Mouse (Mus musculus) ES-E14 (cell line): ENCODE measurements at regions not wholly inside any gene's neighbourhood (a gene's known extent, or its start where the extent isn't known, plus 50 kb on each side); places are given as distances from the start of the nearest gene placed in this dataset.

Experiments used
- CHD2 ChIP-seq: IDR thresholded peaks from 2 replicates; pipeline ENCODE4 v1.6.1; 2014; ENCODE audit warnings: mild to moderate bottlenecking, low read depth, low read length, inconsistent platforms
- HCFC1 ChIP-seq: IDR thresholded peaks from 2 replicates; pipeline ENCODE4 v1.6.1; 2012; ENCODE audit warnings: low read length, inconsistent platforms, borderline replicate concordance; ENCODE audit not compliant: insufficient read depth
- MAFK ChIP-seq: IDR thresholded peaks from 2 replicates; pipeline ENCODE4 v1.6.1; 2014; ENCODE audit warnings: mild to moderate bottlenecking, low read depth, low read length, inconsistent platforms; ENCODE audit not compliant: insufficient read depth
- ZC3H11A ChIP-seq: IDR thresholded peaks from 2 replicates; pipeline ENCODE4 v1.6.1; 2012; ENCODE audit warnings: low read depth, mild to moderate bottlenecking, inconsistent platforms, low read length, borderline replicate concordance

DNA sequence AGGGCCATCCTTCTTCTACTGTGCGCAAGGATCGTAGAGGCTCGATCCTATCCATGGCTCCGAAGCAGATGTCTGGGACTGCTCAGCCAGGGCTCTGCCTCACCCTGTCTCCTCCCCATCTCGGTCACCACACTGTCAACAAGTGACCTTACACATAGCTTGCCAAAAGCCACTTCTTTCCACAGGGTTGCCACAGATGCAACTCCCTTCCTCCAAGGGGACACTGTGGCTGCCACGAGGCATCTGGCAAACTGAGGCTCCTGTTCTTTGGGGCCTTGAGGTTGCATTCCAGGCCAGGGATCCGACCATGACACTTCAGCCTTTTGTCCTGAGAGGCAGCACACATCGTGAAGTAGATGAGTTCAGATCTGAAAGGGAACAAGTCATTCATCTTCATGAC lies 112.5 kb upstream of the Irf2bp2 start:
- TF ChIP-seq HCFC1 (no peak), CHD2 (no peak), MAFK (no peak), ZC3H11A (no peak)
